Mouse (Mus musculus) thymus, postnatal 10 days (tissue): ENCODE results near the gene Tns4.

ENCODE experiments used
- DNase-seq, 2 experiments: peaks; one replicate each; pipeline ENCODE4 v3.0.0; 2021; ENCODE audit warnings: low spot score in 2 of 2

Tns4 gene

DNA sequence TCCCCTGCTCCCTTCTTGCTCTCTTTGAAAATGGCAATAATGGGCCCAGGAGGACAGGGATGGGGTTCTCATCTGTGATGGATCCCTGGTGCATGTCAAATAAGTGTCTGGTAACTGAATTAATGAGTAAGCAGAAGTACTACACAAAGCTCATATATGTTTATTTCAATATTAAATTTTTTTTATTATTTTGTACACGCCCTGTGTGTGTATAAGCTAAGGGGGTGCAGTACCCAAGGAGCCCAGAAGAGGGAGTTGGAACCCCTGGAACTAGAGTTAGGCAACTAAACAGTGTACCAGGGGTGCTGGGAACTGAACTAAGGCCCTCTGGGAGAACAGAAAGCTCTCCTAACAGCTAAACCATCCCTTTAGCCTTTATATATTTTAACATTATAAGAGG, 29.3 kb upstream of the Tns4 start:
- no peak for DNase-seq

DNA sequence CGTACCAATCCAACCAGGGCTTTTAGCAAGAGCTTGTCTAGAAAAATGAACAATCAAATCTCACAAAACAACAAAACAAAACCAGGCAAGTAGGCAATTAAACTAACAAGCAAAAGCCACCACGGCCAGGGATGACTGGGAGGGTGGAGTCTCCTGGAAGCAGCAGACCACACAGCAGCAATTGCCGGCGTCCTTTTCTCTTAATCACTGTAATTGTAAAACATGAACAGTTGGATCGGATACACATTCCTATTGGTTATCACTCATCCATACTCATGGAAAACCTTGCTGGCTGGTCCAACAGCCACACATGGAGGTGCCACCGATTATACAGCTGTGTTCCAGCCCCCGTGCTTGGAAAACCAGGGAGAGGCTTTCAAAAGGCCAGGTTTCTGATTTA, 28.8 kb upstream of the Tns4 start:
- DNase-seq, result no peak

DNA sequence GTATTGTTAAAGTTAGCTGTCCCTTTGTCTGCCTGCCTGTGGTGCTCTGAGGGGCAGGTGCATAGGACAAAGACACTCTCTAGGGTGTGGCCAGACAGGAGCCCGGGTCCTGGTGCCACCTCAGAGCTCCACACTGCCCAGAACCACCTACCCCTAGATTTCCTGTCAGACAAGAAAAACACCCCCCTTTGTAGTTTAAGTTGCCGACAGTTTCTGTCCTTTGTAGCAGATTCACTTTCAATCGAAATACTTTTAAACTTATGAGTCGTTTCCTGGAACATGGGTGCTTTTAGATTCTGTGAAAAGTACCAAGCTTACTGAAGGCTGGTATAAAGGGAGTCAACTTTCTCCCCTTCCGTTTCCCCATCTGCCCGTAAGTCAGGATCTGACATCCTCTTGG, 26.8 kb upstream of the Tns4 start:
- no peak for DNase-seq

DNA sequence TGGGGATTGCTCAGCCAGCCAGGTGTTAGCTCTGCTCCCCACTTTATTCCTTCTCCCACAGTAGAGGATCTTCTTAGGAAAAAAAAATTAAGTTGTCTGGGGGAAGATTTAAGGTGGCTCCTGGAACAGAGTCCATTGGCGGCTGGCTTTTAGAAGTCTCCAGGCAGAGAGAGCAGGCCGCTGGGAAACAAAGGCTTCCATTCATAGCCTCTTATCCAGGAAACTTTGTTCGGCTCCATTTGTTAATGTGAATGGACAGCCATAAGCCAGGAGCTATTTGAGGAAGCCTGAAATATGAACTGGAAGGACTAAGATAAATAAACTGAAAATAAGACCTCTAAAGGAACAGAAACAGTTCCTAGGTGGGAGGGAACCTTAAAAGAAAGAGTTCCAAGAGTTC, 24.0 kb upstream of the Tns4 start:
- no peak for DNase-seq

DNA sequence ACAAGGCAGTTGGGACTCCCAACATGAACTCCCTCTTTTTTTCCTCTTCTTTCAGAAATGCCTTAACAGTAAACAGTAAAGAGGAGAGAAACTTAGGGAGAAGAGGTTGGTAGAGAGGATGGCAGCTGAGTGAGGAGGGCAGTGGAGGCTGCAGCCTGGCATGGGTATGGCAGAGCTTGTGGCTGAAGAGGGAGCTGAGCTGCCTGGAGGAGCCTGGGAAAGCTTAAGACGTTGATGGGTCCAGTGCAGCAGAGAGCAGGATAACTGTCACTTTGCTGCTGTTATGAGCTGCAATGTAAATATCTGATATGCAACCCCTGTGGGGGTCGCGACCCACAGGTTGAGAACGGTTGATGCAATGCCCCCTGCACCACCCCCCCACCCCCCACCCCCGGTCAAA, 23.6 kb upstream of the Tns4 start:
- DNase-seq, result no peak

DNA sequence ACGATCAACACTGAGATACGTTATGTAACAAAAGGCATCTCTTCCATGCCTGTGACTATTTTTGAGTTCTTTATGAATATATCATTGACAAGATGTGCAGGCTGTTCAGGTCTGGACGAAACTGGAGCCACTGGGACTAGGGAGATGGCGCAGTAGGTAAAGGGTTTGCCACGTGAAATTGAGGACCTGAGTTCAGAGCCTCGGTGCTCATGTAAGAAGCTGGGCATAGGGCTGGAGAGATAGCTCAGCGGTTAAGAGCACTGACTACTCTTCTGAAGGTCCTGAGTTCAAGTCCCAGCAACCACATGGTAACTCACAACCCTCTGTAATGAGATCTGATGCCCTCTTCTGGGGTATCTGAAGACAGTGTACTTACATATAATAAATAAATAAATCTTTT, 22.5 kb upstream of the Tns4 start:
- no peak for DNase-seq

DNA sequence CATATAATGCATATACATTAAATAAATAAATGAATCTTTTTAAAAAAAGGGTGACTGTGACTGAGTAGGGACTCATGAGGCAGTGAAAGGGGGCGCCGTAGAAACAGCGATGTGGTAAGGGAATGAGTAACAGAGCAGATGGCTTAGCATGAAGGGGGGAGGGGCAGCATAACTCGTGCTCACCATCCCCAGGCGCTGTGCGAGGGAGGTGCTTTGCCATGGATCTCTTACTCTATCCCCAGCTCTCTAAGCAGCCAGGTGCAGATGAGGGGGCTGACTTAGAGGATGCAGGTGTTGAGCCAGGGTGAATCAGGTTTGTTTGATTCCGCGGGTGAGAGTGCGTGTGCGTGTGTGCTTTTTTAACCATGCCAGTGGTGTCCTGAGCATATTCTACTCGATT, 22.0 kb upstream of the Tns4 start:
- DNase-seq, result peak; percentile 71 to 73

DNA sequence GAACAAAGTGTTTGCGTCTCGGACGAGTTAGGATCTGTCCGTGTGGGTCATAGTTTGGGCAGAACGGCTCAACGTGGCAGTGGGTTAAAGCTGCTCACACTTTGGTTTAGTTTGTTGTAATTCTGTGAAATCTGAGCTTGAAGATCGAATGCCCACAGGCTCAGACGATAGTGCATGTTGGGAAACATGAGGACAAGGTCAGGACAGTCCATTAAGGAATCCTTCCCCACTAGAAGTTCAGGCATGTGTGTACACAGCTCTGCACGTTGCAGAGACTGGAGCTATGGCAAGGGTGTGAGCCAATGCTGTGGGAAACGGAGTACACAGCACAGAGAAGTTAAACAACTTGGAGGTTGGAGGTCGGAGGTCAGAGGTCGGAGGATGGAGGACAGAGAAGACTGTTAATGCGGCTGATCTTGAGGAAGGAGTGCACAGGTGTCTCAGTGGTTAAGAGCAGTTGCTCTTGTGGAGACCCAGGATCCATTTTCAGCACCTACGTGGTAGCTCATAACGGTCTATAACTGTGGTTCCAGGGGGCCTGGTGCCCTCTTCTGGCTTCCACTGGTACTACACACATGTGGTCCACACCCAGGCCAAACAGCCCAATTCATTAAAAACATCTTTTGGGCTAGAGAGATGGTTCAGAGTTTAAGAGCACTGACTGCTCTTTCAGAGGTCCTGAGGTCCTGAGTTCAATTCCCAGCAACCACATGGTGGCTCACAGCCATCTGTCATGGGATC, 21.4 kb upstream of the Tns4 start:
- DNase-seq, result no peak

DNA sequence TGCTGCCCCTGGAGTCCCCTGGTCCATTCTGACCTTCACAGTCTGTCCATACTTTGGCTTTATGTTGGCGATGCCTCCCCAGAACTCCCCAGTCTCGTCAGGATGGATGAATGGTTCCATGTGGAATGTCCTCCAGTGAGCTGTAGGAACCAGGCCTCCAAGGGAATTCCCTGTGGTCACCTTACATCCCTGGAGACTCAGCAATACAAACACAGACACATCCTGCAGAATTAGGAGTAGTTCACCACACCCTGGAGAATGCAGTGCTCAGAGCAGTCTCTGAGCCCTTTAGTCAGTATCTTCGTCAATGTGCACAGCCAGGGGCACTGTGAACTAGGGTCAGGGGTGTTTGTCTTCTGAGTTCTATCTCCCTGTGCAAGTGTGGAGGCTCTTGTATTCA, 19.2 kb upstream of the Tns4 start:
- no peak for DNase-seq

DNA sequence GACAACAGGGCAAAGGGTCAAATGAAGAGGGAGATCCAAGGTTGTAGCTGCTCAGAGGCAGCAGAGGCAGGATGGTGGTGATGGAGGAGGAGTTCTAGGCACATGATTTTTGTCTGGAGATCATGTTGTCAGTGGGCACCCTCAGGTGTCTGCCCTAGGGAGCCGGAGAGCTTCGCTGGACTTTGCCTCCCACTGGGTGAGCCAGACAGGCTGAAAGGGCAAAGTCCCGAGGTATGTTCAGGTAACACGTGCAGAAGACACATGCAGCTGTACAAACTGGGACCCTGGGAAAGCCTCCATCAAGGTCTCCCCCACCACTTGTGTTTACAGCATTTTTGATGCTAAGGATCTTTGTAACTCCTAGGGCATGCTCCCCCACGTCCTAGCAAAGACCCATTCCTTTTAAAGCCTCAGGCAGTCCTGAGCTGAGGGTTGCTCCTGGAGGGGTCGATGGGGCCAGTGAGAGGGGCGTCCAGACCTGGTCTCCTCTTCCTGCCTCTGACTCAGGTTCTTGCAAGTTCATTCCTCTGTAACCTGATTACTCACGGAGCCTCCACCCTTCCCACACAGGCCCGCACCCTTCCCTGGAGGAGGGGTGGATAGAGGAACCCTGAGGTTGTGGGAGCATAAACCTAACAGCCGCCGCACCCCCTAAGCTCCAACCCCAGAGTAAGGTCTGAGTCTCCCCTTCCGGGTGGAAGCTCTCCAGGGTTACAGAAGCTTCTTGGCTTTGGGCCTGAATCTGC, 17.0 kb upstream of the Tns4 start:
- no peak for DNase-seq

DNA sequence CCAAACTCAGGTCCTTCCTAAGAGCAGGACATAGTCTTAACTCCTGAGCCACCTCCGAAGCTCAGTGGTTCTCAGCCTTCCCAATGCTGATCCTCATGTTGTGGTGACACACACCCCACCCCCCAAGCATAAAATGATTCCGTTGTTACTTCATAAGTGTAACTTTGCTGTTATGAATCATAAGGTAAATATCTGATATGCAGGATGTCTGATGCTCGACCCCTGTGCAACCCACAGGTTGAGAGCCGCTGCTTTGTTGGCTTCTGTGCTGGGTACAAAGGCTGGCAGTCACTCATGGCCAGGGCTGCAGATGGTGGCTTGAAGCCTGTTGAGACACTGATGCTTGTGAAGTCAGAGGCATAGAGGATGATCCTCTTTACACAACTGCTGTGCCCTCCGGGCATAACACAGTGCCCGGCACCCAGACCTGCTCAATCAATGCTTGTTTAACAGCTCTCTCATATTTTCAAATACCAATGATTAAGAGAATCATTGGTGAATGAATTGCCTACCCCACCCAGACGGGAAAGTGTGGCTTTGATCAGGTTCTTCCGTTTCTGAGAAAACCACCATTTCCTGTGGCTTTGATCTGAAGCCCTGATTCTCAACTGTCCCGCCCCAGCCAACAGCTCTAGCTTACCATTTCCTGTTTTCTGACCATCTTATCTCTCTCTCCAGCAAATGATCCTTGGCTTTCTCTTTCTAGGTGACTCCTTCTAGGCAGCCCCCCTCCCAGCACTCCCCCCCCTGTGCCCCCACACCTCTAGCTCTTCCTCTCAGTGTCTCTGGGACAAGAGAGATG, 15.7 kb upstream of the Tns4 start:
- DNase-seq, result peak; percentile 46 to 55

DNA sequence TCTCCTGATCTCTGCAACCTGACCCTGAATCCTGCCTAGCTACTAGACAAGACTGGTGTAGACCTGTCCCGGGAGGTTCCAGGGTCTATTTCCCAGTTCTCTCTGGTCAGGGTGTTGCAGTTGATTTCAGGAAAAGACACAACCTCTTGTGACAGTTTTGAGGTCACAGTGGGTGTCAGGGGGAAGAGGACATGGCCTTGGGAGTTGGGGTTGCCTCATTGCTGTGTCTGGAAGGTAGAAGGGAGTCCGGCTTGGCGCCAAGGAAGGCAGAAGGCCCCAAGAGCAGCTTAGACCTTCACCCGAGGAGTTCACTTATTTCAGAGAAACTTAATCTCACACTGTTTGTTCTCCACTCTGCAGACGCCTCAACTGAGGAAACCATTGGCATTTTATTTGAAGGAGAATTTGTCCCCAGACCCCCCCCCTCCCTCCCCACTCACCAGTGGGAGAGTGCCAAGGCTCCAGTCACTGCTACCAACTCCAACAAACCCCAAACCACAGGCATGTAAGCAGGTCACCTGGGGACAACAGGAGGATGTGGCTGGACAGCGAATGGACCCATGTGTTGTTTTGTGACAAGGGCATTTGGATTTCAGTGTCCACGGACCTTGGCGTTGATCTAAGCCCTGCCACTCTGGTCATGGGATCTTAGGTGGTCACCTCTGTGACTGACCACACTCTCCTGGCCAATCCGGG, 13.6 kb upstream of the Tns4 start:
- no peak for DNase-seq

DNA sequence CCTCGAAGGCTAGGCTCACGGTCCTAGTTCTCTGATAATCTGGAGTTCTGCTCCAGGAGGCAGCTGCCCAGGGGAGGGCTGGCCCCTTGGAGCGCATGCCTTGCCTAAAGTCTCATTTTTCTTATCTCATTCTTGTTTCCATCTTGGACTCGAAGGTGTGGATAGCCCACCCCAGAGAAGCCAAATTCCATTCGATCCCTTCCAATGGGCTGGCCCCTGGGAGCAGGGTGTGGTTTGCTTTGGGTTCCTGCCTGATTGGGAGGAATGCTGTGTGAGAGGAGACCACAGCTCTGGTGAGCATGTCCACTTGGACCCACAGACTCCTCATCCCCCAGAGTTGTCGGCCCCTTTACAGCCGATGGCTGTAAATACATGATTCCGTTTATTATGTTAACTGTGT, 12.6 kb upstream of the Tns4 start:
- no peak for DNase-seq

DNA sequence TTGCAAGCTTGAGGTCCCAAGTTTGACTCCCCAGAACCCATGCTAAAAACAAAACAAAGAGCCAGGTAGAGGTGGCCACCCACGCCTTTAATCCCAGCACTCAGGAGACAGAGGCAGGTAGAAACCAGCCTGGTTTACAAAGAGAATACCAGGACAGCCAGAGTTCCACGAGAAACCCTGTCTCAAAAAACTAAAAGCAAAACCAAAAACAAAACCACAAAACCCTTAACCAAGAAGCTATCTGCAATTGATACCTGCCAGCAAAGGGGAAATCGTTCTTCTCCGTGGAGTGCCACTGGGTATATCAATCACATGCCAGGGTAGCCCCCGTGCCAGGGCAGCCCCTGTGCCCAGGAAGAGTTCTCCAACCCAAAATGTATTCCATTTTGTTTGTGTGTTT, 11.1 kb upstream of the Tns4 start:
- DNase-seq, result no peak

DNA sequence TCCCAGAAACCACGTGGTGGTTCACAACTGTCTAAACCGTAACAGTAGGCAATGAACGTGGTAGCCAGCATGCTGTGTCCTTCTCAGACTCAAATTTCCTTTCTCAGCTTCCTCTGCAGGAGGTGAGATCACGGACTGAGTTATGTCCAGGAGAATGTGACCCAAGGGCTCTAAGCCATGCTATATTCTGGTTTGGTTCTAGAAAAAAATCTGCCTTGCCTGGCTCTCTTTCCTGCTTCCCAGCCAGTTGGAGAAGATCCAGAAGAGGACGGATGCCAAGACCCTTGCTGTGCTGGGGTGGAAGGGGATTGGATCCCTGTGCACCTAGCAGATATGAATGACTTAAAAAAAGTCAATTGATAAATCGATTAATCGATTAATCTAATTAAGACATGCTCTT, 10.4 kb upstream of the Tns4 start:
- DNase-seq, result no peak

DNA sequence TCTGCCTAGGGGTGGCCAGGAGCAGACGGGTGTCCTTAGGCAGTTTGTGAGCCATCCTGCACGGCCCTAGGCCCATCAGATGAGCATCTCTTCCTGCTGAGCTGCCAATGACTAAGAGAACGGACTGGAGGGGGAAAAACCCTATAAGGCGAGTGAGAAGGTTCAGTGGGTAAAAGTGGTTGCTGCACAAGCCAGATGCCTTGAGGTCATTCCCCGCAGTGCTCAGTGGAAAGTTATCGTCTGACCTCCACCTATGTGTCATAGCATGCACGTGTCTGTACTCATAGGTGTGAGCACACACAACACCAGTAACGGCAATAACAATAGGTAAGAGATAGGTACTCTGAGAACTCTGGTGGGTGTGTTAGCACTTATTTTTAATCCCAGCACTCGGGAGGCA, 9.8 kb upstream of the Tns4 start:
- no peak for DNase-seq

DNA sequence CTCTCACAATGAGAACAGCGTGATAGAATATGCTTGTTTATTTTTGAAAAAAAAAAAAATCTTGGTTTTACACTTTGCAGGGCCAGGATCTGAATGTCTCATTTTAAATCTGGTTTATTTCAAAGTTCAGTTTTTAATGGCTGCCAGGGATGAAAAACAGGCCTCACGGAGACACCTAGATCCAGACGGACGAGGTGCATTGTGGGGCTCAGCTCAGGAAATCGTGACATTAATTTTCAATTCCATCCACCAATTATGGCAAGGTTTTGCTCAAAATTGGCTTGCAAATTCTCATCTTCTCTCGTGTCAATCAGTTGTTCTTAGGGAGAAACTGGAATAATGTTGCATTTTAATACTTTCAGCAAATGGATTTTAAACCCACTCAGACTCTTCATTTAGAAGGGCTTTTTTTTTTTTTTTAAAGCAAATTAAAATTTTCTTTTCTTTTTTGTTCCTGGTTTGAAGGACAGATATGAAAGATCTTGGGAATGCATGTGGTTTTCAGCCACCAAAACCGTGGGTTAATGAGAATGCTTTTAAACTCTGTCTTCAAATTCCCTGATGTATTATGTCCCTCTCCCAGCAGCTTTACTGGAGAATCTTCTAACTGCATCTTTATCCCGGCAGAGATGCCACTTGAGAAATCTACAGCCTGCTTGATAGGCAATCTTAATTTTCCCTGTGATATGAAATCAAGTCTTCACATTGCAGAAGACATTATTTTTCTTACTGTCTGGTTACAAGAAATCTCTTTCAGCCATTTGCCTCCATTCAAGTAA, 8.1 kb upstream of the Tns4 start:
- DNase-seq, result no peak

DNA sequence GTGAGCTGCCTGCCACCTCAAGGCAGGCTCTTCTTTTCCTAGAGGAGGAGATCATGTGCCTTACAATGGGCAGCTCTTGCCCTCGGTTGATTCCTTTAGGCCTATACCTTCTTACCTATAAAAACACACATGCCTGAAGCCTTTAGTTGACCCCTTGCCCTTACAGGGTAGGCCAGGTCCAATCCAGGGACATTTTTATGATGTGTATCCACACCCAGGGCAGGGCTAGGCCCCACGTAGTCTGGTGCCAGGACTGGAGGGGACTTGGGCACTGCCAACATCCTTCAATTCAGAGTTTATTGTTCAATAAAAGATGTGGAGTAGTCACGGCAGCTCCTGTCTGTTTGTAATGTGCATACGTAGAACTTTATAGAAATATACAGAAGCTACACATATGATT, 7.3 kb upstream of the Tns4 start:
- no peak for DNase-seq

DNA sequence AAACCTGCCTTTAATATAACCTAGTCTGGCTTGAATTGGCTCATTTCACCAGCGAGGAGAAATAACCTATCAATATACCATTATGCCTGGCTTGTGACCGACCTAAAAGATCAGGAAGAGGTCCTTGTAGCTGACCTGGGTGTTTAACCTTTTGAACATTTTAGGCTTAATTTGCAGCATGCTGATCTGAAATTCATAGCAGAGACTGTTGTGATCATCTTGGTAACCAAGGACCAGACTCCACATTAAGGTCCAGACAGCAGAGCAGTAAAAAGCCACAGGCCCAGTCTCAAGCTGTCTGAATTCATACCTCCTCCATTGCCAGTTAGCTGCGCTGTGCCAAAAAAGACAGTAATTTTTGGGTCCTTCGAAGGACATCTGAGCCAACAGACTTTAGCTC, 6.7 kb upstream of the Tns4 start:
- DNase-seq, result no peak

DNA sequence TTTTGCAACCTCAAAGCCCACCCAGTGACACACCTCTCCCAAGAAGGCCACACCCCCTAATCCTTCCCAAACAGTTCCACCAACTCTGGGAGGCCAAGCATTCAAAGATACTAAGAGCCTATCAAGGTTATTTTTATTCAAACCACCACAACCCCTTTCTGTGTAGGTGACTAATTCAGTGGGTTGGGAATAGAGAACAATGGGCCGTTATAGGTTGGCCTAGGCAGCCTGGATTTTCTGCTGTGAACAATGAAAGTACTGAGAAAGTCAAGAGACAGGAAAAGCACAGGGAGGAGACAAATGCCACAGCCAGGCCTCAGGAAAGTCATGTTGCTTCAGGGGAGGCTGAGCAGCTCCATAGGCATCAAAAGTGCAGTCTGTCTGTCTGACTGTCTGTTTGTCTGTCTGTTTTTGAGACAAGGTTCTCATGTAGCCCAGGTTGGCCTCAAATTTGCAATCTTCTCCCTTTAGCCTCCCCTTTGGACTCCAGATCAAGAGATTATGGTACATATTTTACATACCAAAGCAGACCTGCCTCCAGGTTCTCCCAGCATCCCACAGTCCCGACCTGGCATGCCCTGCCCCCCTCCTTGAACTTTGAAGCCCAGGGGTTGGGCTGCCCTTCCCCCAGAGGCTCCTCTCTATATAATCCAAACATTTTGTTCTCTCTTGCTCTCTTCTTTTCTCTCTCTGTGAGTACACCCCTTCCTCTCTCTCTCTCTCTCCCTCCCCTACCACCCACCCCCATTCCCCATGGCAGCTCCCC, 6.0 kb upstream of the Tns4 start:
- DNase-seq, result no peak

DNA sequence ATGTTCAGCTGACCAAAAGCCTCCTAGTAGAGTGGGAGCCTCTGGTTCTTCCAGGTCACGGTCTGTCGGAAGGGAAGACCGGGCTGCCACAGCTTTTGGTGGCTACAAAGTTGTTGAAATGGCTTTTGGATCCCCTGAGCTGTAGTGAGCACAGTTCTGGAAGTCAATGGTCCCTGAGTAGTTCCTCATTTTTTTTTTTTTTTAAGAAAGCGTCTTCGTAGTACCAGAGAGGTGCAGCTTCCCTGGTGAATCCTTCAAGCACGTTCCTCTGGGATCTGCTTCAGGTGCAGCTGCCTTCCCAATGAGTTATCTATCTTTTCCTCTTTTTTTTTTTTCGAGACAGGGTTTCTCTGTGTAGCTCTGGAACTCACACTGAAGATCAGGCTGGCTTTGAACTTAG, 4.6 kb upstream of the Tns4 start:
- no peak for DNase-seq
